Mouse (Mus musculus): ENCODE results near the gene Skap1.

DNA sequence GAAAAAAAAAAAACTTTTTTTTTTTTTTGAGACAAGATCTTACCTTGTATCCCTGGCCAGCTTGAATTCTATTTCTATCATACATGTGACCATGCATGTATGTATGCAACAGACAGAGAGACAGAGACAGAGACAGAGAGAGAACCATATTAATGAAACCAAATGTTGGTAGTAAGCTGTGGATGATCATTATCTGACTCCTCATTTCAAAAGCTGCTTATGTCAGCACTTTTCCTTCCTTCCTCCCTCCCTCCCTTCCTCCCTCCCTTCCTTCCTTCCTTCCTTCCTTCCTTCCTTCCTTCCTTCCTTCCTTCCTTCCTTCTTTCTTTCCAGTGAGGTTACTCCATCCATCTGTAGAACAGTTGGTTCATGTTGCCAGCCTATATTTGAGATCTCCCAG is 18.8 kb downstream of the Skap1 start:
- TF ChIP-seq CTCF (conservative IDR thresholded peaks at IDR 0.05; ENCODE audit: insufficient read depth, insufficient read length, low read depth, low read length) (no peak), POLR2A (IDR thresholded peaks at IDR 0.05; ENCODE audit: low read depth, low read length) (no peak)
